Mouse (Mus musculus) embryo, embryonic 11 days (tissue): ENCODE measurements around the gene Med11.
"Not testable (repeated sequence)": the region's sequence is repeated elsewhere in the genome, so short reads cannot be mapped to it uniquely, and the experiment has no call there.

Experiments used
- DNase-seq: peaks from one replicate; pipeline ENCODE4 v3.0.0-alpha.2; 2015

Med11 gene

DNA sequence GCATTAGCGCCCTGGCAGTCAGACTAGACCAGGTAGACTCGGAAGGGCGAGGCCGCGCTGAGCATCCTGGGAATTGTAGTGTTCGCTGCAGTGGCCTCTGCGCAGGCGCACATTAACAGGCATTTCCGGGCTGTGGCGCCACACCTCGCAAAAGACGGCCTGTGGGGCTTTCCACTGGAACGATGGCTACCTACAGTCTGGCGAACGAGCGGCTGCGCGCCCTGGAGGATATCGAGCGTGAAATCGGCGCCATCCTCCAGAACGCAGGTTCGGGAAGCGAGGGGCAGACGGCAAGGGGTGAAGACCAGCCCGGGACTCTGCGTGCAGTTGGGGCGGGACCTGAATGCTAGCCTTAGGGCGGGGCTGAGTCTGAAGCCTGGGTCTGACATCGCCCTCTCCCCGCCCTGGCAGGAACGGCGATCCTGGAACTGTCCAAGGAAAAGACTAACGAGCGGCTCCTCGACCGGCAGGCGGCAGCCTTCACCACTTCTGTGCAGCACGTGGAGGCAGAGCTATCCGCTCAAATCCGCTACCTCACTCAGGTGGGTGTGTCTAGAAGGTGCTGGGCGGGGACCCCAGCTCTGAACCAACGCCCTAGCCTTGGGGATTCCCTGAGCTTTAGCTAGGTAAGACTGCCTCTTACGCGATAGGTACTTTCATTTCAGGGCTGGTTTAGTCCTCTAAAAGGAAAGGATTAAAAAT is at the start of gene Med11:
Med11 (plus strand) TSS at position 123 of the 702 bp plus-strand sequence.
- peak; percentile 97 for DNase-seq

DNA sequence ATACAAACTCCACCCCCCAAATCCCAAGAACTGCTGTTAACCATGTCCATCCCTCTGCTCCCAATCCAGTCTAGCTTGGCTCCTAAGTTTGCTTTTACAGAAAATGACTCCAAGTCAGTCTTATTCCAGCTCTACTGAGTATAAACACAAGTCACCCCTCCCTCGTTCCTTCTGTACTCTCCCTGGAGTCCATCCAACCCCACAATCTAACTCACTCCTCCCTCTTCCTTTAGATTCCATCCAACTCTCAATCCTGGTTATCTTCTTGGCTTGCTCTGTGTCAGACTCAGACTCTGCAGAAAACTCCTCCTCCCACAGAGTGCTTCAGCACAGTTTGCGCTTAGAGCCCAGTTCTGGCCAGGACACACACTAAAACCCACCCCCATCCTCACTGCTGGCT is 48.1 kb upstream of the Med11 start:
- DNase-seq: no peak

DNA sequence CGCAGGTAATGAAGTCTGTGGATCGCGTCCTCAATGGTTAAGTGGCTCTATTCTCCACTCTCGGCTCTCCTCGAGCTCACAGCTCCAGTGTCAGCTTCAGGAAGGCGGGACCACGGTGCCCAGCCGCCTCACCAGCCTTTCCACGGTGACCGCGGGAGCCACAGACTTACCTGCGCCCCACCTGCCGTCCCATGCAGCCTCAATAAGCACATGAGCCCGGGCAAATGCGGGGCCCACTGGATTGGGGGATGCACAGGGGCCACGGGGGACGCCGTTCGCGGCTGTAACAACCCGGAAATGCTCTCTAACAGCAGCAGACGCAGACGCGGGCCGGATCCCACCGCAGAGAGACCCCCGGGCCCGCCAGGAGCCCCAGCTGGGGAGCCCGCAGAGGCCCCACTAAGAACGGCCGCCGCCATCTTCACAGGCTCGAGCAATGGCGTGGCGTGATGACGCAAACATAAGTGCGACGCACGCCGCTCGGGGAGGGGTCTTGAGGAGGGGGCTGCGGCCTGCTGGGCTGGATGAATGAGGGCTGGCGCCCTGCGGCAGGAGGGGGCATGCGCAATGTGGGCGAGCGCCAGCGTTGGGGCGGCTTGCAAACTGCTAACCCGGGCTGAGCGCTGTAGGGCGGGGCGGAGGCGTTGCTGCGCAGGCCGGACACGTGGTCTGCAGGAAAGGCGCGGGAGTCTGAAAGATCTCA is 42.0 kb upstream of the Med11 start, which contains the start of gene Pelp1:
Pelp1 (minus strand) TSS at position 438 of the 703 bp plus-strand sequence.
- peak; percentile 99 for DNase-seq

DNA sequence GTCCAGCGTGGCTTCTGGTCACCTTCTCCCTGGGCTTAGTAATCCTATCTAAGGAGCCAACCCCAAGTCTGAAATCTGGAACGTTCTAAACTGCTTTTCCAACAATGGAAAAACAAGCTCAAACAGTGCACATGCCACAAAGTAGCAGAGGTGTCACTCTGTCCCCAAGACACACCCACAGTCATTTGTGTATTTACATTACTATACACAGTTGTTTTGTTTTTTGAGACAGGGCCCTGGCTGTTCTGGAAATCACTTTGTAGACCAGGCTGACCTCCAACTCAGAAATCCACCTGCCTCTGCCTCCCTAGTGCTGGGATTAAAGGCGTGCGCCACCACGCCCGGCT is 41.4 kb upstream of the Med11 start:
- DNase-seq: no peak

DNA sequence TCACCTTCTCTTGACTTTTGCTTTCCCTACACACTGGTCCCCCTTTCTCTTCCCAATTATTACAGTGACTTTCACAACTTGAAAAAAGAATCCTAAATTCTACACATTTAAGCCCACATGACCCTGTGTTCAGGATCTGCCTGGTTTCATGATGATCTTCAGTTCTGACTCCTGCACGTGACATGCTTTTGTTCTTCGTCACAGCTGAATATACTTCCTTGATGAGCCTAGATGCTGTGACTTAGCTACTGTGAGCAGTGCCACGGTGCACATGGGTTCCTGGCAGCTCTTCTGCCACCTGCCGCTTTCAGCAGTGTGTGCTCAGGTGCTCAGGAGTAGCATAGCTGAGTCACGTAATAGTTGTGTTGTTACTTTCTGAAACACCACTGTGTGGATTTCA is 39.1 kb upstream of the Med11 start:
- DNase-seq: no peak

DNA sequence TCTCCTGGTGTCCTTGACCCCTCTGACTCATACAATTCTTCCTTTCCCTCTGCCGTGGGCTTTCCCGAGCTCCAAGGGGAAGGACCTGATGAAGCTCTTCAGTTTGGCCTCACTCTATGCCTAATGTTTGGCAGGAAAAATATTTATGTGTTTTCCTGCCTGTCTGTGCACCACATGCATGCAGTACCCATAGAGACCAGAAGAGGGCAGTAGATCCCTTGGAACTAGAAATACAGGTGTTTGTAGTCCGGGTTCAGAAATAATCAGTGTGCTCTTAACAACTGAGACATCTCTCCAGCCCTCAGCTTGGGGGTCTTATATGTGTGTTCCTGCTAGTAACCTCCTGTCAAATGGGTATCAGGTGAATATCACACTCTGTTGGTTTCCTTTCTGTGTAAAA is 37.8 kb upstream of the Med11 start:
- DNase-seq: peak; percentile 77

DNA sequence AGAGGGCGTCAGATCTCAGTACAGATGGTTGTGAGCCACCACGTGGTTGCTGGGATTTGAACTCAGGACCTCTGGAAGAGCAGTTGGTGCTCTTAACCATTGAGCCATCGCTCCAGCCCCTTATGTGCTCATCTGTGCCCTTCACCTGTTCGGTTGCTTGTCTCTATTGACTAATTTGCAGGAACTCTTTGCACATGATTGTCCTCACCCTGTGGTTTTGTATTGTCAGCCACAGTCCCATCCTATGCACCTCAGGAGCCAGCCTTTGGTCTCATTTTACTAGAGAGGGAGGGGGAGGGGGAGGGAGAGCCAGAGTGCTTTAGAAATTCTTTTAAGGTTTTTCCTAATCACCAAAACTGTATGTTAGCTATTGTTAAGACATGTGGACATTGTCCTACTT is 33.5 kb upstream of the Med11 start:
- DNase-seq: no peak

DNA sequence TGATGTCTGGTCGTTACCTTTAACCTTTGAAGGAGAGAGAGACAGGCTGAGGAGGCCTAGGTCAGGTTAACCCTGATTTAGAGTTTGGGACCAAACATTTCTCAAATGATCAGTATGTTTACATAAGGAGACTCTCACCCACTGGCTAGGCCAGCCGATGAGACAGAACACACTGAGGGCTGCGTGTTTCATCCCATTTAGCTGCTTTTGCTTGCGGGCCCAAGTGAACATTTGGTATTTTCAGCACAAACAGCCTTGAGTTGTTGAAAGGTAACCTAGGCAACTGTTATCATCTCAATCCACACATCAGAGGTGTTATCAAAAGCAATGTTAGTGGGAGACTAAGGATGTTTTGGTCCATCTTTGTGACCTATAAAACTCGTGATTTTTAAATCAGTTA is 32.2 kb upstream of the Med11 start:
- DNase-seq: no peak

DNA sequence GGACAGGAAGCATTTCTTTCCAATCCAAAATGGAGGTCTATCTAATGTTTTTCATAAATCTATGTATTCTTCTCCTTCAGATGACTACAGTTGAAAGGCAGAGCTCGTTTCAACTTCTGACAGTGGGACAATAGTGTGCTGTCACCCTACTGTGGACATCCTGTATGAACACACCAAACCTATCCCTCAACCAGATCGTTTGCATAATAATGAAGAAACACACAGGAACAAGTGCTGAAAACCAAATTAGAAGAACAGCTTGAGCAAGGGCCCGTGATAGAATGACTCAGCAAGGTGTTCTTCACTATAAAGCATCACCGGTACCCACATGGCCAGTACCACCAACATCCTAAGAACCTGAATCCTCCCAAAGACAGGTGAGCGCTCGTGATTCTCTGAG is 25.1 kb upstream of the Med11 start:
- not testable (repeated sequence) for DNase-seq

DNA sequence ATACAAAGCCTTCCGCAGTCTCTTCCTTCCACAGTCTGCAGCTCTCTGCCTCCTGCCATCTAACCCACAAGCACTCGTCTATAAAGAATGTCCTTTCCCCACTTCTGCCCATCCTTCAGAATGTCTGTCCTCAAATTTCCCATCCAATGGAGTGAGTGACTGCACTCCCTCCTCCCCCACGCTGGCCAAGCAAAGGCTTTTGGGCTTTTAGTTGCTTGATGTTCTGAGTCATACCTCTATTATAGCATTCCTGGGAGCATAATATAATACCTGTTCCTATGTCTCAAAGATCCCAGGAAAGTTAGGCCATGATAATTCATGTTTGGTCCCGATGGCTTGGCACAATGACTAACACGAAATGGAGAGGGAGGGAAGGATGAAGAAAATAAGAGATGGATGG is 20.1 kb upstream of the Med11 start:
- DNase-seq: no peak

DNA sequence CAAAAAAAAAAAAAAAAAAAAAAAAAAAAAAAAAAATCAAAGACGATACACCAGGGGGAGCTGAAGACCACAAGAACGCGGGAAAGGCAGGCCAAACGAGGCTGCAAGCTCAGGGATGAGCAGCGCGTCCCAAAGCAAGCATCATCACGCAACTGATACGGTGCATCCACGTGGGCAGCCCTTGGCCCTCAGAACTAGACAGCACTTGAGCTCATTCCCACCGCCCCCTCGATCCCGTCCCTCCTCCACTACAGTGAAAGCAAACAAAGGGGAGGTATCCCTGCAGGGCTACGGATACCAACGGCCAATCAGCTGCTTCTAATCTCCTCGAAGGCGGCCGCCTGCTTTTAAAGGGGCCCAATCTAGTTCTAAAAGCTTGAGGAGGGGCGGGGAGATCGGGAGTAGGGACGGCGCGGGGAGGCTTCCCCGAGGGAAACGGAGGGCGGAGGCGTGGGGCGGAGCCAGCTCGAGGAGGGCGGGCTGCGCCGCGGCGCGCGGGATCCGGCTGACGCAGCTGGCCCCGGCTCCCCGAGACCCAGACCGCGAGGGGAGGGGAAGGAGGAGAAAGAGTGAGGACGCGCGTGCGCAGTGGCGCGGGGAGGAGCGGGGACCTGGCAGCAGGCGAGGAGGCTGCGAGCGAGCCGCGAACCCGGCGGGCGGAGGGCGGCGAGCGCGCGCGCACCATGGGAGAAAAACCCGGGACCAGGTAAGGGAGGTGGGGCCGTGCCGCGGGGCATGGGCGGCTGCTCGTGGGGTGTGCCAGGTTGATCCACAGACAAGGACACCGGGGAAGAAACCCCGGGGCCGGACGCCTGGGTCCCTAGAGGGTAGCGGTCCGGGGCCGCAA is 19.4 kb upstream of the Med11 start, which contains the start of gene Arrb2:
Arrb2 (plus strand) TSS at position 588 of the 847 bp plus-strand sequence.
- peak; percentile 99 for DNase-seq

DNA sequence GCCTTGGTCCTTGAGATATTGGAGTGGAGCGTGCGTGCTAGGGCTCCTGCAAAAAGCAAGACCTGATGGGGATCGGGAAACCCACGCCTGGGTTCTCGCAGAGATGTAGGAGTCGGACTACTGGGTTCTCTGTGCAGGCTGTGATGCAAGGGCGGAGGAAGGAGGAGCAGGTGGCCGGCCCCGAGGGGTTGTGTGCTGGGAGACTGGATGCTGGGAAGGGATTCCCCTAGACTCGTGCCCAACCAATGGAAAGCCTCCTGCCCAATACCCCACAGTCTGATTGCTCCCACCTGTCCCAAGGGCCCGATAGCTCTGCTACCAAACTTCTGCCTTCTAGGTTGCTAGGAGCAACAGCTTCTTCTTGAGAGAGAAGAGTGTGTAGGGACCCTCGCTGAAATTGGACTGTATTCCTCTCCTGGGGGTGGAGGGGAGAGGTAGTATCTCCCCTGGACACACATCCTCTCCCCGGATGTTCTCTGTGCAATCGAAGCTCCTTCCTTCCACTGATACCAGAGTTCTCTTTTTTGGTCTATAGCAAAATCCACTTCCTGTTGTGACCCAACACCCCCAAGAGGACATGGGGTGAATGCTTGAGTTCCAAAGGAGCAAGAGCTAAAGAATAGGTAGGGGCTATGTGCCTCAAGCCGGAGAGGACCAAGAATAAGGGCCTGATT is 18.7 kb upstream of the Med11 start:
- DNase-seq: peak; percentile 59

DNA sequence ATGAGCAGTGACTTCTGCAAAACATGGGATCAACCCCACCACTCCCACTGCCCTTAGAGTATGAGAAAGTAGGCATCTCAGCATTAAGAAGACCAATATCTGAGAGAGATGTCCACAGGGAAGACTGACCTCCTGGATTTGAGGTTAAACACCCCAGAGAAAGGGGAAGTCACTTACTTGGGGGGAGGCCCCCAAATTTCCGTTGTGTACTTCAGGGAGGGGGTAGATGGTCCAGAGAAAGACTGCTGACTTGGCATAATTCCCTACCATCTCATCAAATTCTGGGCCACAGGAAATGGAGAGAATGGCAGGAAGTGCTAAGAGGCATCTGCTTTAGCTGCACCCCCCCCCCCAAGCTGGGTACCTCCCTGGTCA is 18.2 kb upstream of the Med11 start:
- DNase-seq: no peak

DNA sequence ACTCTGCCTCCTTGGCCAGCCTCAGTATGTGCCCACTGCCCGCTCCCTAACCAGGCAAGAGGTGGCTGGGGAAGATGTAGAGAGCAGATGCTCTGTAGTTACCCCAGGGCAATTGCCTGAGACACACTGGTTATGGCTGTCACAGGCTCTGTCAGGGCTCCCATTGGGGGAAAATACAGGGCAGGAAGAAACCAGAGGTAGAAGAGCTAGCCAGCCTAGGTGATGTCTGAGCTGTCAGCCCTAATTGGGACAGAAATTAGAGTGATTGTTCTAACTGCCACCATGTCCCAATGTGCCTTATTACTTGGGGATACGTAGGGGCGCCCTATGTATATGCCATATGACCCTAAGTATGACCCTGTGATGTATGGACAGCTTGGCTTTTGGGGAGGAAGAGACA is 17.8 kb upstream of the Med11 start:
- DNase-seq: no peak

DNA sequence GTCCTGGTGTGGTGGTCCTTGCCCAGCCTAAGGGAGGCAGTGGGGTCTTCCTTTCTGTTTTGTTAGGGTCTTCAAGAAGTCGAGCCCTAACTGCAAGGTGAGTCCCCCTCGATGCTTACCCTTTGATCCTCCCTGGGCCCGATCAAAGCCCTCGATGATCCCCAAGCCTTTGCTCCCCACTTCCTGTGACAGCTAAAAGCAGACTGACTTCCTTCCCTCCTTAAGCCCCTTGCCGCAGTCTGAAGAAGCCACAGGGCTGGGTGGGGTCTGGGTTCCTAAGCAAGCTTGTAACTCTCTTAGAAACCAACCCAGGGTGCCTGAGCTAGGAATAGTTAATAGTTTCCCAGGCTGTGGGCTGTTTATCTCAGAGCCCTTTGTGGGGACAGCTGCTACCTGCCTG is 16.2 kb upstream of the Med11 start:
- no peak for DNase-seq

DNA sequence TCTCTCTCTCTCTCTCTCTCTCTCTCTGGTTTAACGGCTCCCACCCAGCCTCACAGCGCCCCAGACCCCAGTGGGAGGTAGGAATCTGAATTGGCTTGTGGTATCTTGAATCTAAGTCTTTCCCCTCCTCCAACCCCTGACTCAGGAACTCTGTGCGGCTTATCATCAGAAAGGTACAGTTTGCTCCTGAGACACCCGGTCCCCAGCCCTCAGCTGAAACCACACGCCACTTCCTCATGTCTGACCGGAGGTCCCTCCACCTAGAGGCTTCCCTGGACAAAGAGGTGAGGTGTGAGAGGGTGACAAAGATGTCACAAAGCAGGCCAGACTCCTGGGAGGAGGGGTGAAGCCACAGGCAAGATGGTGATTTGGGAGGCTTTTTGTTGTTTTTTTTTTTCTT is 14.3 kb upstream of the Med11 start:
- DNase-seq: no peak

DNA sequence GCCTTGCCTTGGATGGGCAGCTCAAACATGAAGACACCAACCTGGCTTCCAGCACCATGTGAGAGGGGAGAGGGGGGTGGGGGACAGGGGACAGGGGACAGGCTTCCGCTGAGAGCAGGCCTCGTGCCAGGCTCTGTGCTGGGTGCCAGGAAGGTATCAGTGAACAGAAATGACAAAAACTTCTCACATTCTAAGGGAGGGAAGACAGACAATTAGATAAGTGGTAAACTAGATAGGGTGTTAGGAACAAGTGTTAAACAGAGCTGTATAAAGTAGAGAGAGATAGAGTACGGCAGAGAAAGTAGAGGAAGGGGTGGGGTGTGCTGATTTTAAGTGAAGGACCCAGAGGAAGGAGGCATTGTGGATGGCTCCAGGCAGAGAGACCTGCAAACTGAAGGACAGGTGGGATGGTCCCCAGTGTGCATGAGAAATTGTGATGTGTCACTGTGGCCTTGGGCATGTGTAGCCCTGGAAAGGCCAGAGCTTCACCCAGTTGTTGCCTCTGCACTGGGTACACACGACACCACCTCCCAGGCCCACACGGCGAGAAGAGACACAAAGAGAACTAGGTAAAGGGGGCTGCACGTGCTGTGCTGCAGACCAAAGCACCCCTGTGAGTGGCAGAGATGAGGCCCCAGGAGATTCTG is 12.9 kb upstream of the Med11 start:
- DNase-seq: no peak

DNA sequence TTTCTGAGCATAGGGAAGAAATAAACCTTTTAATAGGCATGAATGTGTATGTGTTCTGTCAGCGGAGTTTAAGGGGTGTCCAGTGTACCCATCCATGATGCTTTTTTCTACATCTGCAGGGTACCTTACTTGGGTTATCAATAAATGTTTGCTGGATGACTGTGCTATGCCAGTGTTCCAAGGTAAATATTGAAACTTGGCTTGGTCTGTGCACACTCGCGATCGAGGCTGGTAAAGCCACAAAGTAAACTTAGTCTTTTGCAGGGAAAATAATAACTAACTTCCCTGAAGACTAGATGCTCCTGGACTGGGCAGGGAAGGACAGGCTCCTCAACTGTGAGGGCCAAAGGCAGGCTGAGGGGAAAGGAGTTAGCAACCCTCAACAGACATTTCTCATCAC is 11.1 kb upstream of the Med11 start:
- DNase-seq: no peak

DNA sequence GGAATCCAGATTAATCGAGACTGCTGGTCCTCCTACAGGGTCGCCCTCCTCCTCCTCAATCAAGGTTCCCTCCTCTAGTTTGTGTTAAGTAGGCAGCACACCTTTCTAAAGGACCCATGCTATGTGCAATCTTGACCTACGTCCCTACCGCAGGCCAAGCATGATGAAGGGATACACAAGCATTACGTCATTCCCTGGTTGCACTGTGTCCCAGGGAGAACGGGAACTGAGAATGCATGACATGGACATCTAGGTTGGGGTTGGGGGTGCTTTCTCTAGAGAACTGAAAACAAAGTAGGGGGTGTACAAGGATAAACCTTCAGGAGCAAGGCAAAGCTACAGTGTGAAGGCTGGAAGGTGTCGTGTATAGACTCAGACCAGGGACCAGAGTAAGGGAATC is 9.8 kb upstream of the Med11 start:
- DNase-seq: no peak

DNA sequence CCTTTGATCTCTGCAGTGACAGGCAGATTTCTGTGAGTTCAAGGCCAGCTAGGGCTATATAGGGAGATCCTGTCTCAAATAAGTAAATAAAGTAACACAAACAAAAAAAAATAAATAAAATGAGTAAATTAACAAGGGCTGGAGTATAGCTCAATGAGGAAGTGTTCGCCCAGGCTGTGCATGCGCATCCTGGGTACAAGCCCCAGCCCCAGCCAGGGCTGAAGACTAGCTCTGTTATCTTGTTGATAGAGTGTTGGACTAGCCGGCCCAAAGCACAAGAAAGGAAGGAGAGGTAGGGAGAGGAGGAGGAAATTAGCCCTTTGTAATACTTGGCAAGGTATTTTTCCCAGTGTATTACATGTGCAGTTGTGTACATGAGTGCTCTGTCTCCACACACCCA is 7.8 kb upstream of the Med11 start:
- no peak for DNase-seq

DNA sequence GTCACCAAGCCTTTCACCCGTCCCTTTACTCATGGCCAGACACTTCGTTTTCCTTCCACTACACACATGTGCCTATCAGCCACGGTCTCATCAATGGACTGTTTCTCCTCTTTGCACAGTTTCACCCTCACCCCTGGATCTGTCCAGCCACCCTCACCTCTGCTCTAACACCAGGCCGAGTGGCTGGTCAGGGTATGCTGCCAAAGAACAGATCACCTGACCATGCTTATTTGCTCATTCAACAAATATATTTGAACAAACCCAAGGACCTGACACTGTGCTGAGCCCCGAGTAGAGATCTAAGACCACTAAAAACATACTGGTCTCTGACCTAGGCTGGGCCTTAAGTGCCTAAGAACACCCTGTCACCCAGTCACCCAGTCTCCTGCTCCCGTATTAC is 7.1 kb upstream of the Med11 start:
- no peak for DNase-seq

DNA sequence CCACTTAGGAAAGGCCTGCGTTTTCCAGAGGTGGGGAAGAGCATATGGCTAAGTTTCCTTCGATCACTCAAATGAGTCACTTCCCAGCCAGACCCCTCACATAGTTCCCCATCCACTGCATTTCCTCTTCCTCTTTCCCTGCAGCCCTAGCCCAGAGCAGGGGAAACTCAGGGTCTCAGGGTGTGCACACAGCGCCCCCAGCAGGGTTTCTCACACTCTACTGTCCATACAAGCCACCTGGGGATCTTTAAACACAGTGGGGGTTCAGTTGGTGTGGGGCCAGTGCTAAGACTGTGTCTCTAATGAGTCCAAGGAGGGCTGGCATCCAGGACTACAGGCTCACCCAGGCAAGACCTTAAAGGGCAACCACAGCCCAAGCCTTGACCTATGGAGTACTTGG is 5.0 kb upstream of the Med11 start:
- DNase-seq: no peak

DNA sequence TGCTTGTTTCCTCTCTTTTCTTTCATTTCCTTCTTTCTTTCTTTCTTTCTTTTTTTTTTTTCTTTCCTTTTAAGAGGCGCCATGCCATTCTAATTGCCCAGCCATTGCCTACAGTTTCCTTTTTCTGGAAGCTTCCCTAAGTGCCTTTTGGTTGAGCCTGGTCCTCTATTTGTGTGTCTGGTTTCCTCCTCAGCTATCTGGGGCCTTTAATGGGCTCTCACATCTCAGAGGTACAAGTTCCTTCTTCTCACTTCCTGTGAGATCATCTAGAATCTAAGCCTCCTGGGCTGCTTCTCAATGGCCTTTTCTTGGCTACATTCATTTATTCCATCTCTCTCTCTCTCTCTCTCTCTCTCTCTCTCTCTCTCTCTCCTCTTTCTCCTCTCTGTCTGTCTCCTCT is 4.3 kb upstream of the Med11 start:
- no peak for DNase-seq
